Mouse (Mus musculus): ENCODE measurements around the gene Adamts7. TPM values are rescaled to one million over a fixed set of nuclear protein-coding genes. Genes with fewer than 3 reads are reported as not detected.

Adamts7 gene
- polyA plus RNA-seq (2012; rRNA removed), result 1.6 and 1.9 TPM in 2 replicates

DNA sequence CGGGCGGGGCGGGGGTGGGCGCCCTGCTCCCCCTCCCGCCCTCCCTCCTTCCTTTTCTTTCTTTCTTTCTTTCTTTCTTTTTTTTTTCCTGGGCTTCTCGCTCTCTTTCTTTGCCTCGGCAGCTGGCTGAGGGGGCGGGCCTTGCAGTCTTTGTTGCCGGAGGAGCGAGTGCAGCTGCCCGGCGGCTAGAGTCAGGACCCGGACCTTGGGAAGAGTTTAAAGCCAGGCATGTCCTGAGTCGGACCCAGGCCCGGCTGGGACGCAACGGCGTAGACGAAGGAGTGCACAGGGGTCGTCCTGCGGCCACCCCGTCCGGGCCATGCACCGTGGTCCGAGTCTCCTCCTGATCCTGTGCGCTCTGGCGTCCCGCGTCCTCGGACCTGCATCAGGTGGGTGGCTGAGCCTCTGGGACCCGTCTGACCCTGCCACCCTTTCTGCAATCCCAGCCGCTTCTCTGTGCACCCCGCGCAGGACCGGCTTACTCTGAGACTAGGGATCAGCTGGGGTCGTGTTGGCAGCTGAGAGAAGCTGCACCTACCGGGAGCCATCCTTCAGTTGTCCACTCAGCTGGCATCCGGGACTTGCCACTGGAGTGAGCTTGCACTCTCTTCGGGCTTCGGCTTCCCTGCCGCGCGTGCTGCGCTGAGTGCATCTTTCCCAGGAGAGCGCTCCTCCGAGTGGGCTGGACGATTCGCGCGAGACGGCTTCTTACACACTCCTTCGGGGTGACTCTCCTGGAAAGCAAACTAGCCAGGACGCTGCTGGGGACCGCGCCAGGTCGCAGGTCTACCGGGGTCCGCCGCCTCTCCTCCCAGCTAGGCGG, at the start of gene Adamts7:
Adamts7 (plus strand) TSS at position 144 of the 823 bp plus-strand sequence.

DNA sequence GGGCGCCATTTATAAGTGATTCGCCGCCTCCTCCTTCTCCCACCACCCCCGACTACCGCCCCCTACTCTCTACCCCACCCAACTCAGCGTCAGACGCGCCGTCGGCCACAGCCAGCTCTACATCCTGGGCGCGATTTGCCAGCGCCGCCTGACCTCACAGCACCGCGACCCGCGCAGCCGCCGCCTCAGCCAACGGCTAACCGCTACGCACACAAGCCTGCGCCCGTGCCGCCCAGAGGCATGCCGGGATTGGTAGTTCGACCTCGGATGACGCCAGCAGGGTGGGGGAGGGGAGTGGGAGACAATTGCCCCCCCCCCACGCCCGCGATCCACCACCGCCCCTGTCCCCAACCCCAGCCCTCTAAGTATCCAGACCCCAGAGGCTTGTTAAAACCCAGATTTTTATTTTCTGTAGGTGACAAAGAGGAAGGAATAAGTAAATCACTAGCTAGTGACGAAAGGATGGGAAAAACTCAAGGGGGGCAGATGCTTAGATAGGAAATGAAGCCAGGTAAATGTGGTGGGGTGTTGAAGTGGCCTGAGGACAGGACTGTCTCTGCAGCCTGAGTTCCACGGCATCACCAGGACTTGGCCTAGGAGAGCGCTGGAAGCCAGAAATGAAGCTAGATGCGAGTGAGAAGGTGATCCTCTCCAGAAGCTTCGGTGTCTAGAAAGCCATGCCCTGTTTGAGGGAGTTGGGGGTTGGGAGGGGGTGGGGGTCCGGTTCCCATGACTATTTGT, 48.1 kb upstream of the Adamts7 start, which contains the start of gene Morf4l1:
Morf4l1 (minus strand) TSS at position 208 of the 741 bp plus-strand sequence.

Other genes with a start within 250 kb of the Adamts7 start
- 130 and 178 TPM in 2 replicates for gene Ctsh, start 108.9 kb upstream of the Adamts7 start, polyA plus RNA-seq (2012; rRNA removed)
- 137 and 139 TPM in 2 replicates for gene Morf4l1, start 48.3 kb upstream of the Adamts7 start, polyA plus RNA-seq (2012; rRNA removed)
- 11.2 and 13.8 TPM in 2 replicates for gene Tbc1d2b, start 107.7 kb downstream of the Adamts7 start, polyA plus RNA-seq (2012; rRNA removed)